Comparison of ENCODE assay signal across 21 mouse cellular contexts in the genomic region with DNA sequence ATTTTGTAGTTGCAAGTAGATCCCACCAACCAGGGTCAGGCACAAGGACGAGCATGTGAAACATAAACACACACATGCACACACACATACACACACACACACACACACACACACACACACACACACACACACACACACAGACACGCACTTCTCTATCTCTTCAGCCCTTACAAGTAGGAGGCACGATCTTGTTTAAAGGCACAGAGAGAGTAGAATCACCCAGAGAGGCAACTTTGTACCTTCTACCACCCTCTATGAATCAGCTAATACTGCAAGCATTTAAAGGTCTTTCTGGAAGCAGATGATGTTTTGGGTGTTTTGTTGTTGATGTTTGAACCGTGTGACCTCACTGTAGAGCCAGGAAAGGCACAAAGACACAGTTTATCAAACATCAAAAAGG. TPM values are rescaled to one million over a fixed set of nuclear protein-coding genes. Genes with fewer than 3 reads are reported as not detected.
DNase-seq lines count a peak whose midpoint lies in the region; ATAC-seq and TF ChIP-seq lines count a peak whose summit lies in the region.
"Had no signal": no experiment of that assay in that cellular context is flagged by ENCODE, and none has a peak within 500 bp of the region (broad histone marks: within the 10 kb centered on the region; RNA-seq: fewer than 3 reads in every experiment).

No protein-coding gene starts in this region.

- no peak for DNase-seq in kidney, adult 2 months
- DNase-seq in lung, embryonic 14.5 days, result no peak
- no peak for DNase-seq in lung, postnatal 0 days (ENCODE audit: low spot score)
- DNase-seq in induced T-regulatory cell, adult 2 months (ENCODE audit: low read depth), result peak; percentile 55
- no peak for DNase-seq in embryo, embryonic 10.5 days (ENCODE audit: low spot score)
- DNase-seq in left cerebral cortex, postnatal 36 days (ENCODE audit: low spot score in 2 of 2), result no peak
- DNase-seq: adrenal gland, adult 2 months; adrenal gland, postnatal 25 days; cerebellum, adult 18-20 months; cerebellum, adult 9-11 months; cerebellum, postnatal 36 days; heart, adult 18-20 months; heart, postnatal 14 days had no signal

- TF ChIP-seq POLR2A in kidney, adult 2 months (IDR thresholded peaks at IDR 0.05; ENCODE audit: low read depth, low read length), result no peak

- no peaks in the 10 kb centered on the region for H3K27me3 ChIP-seq in kidney, adult 2 months (replicated peaks; ENCODE audit: control insufficient read depth, insufficient read depth, low read length)
- H3K27me3 ChIP-seq in kidney, embryonic 14.5 days (ENCODE audit: control insufficient read depth, insufficient read depth, low read length), result no peaks in the 10 kb centered on the region
- H3K27me3 ChIP-seq in lung, embryonic 14.5 days (ENCODE audit: insufficient read depth, low read length), result peaks cover 6% of the 10 kb centered on the region
- no peaks in the 10 kb centered on the region for H3K27me3 ChIP-seq in lung, postnatal 0 days (replicated peaks; ENCODE audit: insufficient read depth, low read length)
- H3K27me3 ChIP-seq: CH12.LX; heart, embryonic 15.5 days had no signal

- 0 out of 2 replicates have a peak overlapping the region, but pooled peaks have one; percentile 26 for H3K27ac ChIP-seq in kidney, adult 2 months (ENCODE audit: insufficient read depth, low read depth, low read length)
- H3K27ac ChIP-seq in kidney, embryonic 14.5 days (ENCODE audit: low read depth, low read length), result no peak overlapping the region
- 0 out of 2 replicates have a peak overlapping the region, but pooled peaks have one; percentile 25 for H3K27ac ChIP-seq in lung, embryonic 14.5 days (ENCODE audit: low read depth)
- H3K27ac ChIP-seq in lung, postnatal 0 days (ENCODE audit: low read length), result no peak overlapping the region
- H3K27ac ChIP-seq: heart, embryonic 15.5 days; hindbrain, embryonic 15.5 days had no signal

- intact Hi-C loops in left cerebral cortex, postnatal 36 days (cut with DNase I), result loop anchor here (5.0 kb wide), 1 partner anchor 112 kb away; no protein-coding TSS in a partner anchor

- no peaks in the 10 kb centered on the region for H3K36me3 ChIP-seq in kidney, adult 2 months (ENCODE audit: control insufficient read depth, insufficient read depth, low read length)
- no peaks in the 10 kb centered on the region for H3K36me3 ChIP-seq in kidney, embryonic 14.5 days (ENCODE audit: control insufficient read depth, insufficient read depth, low read length)
- H3K36me3 ChIP-seq in lung, embryonic 14.5 days (ENCODE audit: insufficient read depth), result no peaks in the 10 kb centered on the region
- no peaks in the 10 kb centered on the region for H3K36me3 ChIP-seq in lung, postnatal 0 days (ENCODE audit: insufficient read depth, low read length)
- H3K36me3 ChIP-seq: embryonic facial prominence, embryonic 10.5 days; heart, embryonic 15.5 days; hindbrain, embryonic 15.5 days had no signal

- no peaks in the 10 kb centered on the region for H3K9me3 ChIP-seq in kidney, embryonic 14.5 days (ENCODE audit: control insufficient read depth, low read length)
- H3K9me3 ChIP-seq in lung, embryonic 14.5 days (ENCODE audit: low read depth, low read length), result no peaks in the 10 kb centered on the region
- no peaks in the 10 kb centered on the region for H3K9me3 ChIP-seq in lung, postnatal 0 days (ENCODE audit: low read length)
- H3K9me3 ChIP-seq: embryonic facial prominence, embryonic 10.5 days; heart, embryonic 15.5 days; hindbrain, embryonic 15.5 days had no signal

- H3K4me3 ChIP-seq in kidney, adult 2 months (ENCODE audit: insufficient read depth, low read depth, low read length), result no peak overlapping the region
- H3K4me3 ChIP-seq in kidney, embryonic 14.5 days (ENCODE audit: low read length), result no peak overlapping the region
- H3K4me3 ChIP-seq in lung, embryonic 14.5 days (ENCODE audit: low read depth, low read length), result no peak overlapping the region
- no peak overlapping the region for H3K4me3 ChIP-seq in lung, postnatal 0 days (ENCODE audit: low read depth, low read length)
- H3K4me3 ChIP-seq: embryonic facial prominence, embryonic 10.5 days; heart, embryonic 15.5 days; hindbrain, embryonic 15.5 days had no signal

- no peak for TF ChIP-seq EP300 in lung, postnatal 0 days (IDR thresholded peaks at IDR 0.05)

- no peak for ATAC-seq in kidney, embryonic 14.5 days (ENCODE audit: low FRiP score, low TSS enrichment)
- ATAC-seq in lung, embryonic 14.5 days (ENCODE audit: insufficient read depth), result no peak
- ATAC-seq in lung, postnatal 0 days, result no peak
- ATAC-seq: forebrain, embryonic 14.5 days; inflammation-experienced regulatory T-cells, adult 6 months had no signal

- TF ChIP-seq CTCF in kidney, adult 2 months (conservative IDR thresholded peaks at IDR 0.05; ENCODE audit: insufficient read depth, insufficient read length, low read depth, low read length), result no peak
- TF ChIP-seq CTCF in lung, embryonic 14.5 days (IDR thresholded peaks at IDR 0.05; ENCODE audit: low read depth), result no peak
- no peak for TF ChIP-seq CTCF in lung, postnatal 0 days (IDR thresholded peaks at IDR 0.05)

- H3K9ac ChIP-seq in kidney, embryonic 14.5 days (ENCODE audit: low read depth, low read length), result no peak overlapping the region
- H3K9ac ChIP-seq in lung, embryonic 14.5 days, result no peak overlapping the region
- no peak overlapping the region for H3K9ac ChIP-seq in lung, postnatal 0 days (replicated peaks; ENCODE audit: low read depth)
- H3K9ac ChIP-seq: heart, embryonic 15.5 days; hindbrain, embryonic 15.5 days had no signal

- WGBS in kidney, adult 2 months, result 32% methylated on average over 4 of the region's 4 CpGs
- WGBS in kidney, embryonic 14.5 days, result 75% methylated on average over 4 of the region's 4 CpGs
- WGBS in lung, embryonic 14.5 days, result 57% methylated on average over 4 of the region's 4 CpGs
- 50% methylated on average over 4 of the region's 4 CpGs for WGBS in lung, postnatal 0 days

- H3K4me2 ChIP-seq in kidney, embryonic 14.5 days (replicated peaks; ENCODE audit: low read depth, low read length), result no peak overlapping the region
- H3K4me2 ChIP-seq in lung, embryonic 14.5 days, result no peak overlapping the region
- H3K4me2 ChIP-seq in lung, postnatal 0 days (replicated peaks; ENCODE audit: low read depth, low read length), result no peak overlapping the region
- H3K4me2 ChIP-seq: heart, embryonic 11.5 days; heart, embryonic 15.5 days; hindbrain, embryonic 15.5 days had no signal

- peaks cover 58% of the 10 kb centered on the region for H3K4me1 ChIP-seq in kidney, adult 2 months (ENCODE audit: control insufficient read depth, insufficient read depth, low read length)
- peaks cover 47% of the 10 kb centered on the region for H3K4me1 ChIP-seq in kidney, embryonic 14.5 days (ENCODE audit: control insufficient read depth, insufficient read depth, low read length)
- peaks cover 22% of the 10 kb centered on the region for H3K4me1 ChIP-seq in lung, embryonic 14.5 days (ENCODE audit: insufficient read depth)
- peaks cover 25% of the 10 kb centered on the region for H3K4me1 ChIP-seq in lung, postnatal 0 days (ENCODE audit: insufficient read depth, low read depth, low read length)

RNA-seq across cellular contexts. Expression of gene Ezr, which starts 6.9 kb away (rescaled TPM):
- polyA plus RNA-seq in kidney, adult 2 months (2012; rRNA removed), result 129 and 152 TPM in 2 replicates
- 96.7 and 158 TPM in 2 replicates for polyA plus RNA-seq in kidney, embryonic 14.5 days (2014; fragmentation: Nextera tagmentation; extraction: Ambion mirVana)
- 97.1 and 97.3 TPM in 2 replicates for polyA plus RNA-seq in lung, embryonic 14.5 days (2014; fragmentation: Nextera tagmentation; extraction: Ambion mirVana)
- polyA plus RNA-seq in lung, postnatal 0 days (2015; fragmentation: Nextera tagmentation; extraction: Ambion mirVana), result 275 and 288 TPM in 2 replicates
- 10 to 100 TPM; 51.1 to 51.8 TPM for total RNA-seq in left cerebral cortex, postnatal 36 days (2021)

Comparison
In these comparisons a context has a peak if more than half of its experiments do, and no peak if none do; other contexts are left out.
1. H3K27ac ChIP-seq: peak in kidney, adult 2 months (single experiment) and lung, embryonic 14.5 days (single experiment); none in kidney, embryonic 14.5 days (single experiment) and lung, postnatal 0 days (single experiment).